Mouse (Mus musculus) intestine, postnatal 0 days (tissue): ENCODE measurements around the gene Gfral. TPM values are rescaled to one million over a fixed set of nuclear protein-coding genes. Genes with fewer than 3 reads are reported as not detected.

ENCODE experiments used
- ATAC-seq: fragments of 200-750 bp; cut with Nextera tagmentation; 2 replicates; pipeline ENCODE4 v1.8.0; 2017; ENCODE audit warnings: mild to moderate bottlenecking, moderate TSS enrichment, moderate library complexity
- H3K27ac ChIP-seq: fragments of 300-500 bp; sonication (generic); 2 replicates; pipeline ENCODE4 v1.5.1; 2014; ENCODE audit warnings: mild to moderate bottlenecking, low read depth, low read length, moderate library complexity
- H3K27me3 ChIP-seq: fragments of 300-500 bp; sonication (generic); replicated peaks from 2 replicates; pipeline ENCODE4 v1.6.1; 2014; ENCODE audit warnings: low read length, mixed read lengths; ENCODE audit not compliant: control insufficient read depth, insufficient read depth
- H3K36me3 ChIP-seq: fragments of 300-500 bp; sonication (generic); 2 replicates; pipeline ENCODE4 v1.6.1; 2014; ENCODE audit warnings: mild to moderate bottlenecking, moderate library complexity; ENCODE audit not compliant: control insufficient read depth, insufficient read depth
- H3K4me1 ChIP-seq: fragments of 300-500 bp; sonication (generic); replicated peaks from 2 replicates; pipeline ENCODE4 v1.6.1; 2014; ENCODE audit warnings: antibody characterized with exemption, low read length, mixed read lengths; ENCODE audit not compliant: control insufficient read depth, insufficient read depth
- H3K4me2 ChIP-seq: fragments of 300-500 bp; sonication (generic); replicated peaks from 2 replicates; pipeline ENCODE4 v1.6.1; 2014; ENCODE audit warnings: low read depth, mild to moderate bottlenecking, moderate library complexity
- H3K4me3 ChIP-seq: fragments of 300-500 bp; sonication (generic); 2 replicates; pipeline ENCODE4 v1.5.1; 2014; ENCODE audit warnings: low read depth, low read length
- H3K9ac ChIP-seq: fragments of 300-500 bp; sonication (generic); 2 replicates; pipeline ENCODE4 v1.6.1; 2014; ENCODE audit warnings: mild to moderate bottlenecking, low read depth, low read length
- H3K9me3 ChIP-seq: fragments of 300-500 bp; sonication (generic); 2 replicates; pipeline ENCODE4 v1.6.1; 2016; ENCODE audit warnings: mixed run types; ENCODE audit not compliant: control insufficient read depth
- CTCF ChIP-seq: sonication (generic); IDR thresholded peaks from 2 replicates; pipeline ENCODE4 v1.5.1; 2016; ENCODE audit warnings: low read depth, mild to moderate bottlenecking, control low read depth, antibody characterized with exemption, moderate library complexity
- whole genome bisulfite sequencing: fragments of 180-500 bp; shearing (Covaris S2); extraction: QIAGEN DNeasy Blood & Tissue Kit; methylation state at CpG from one replicate; pipeline ENCODE4 v1.1.7; 2014; 5-methylcytosine and 5-hydroxymethylcytosine counted together
- polyA plus RNA-seq: library from polyadenylated mRNA; unstranded; fragments of >200 nt; fragmentation: Nextera tagmentation; extraction: Ambion mirVana; gene quantifications from 2 replicates; pipeline ENCODE4 v1.2.1, GENCODE M21; 2015

The Gfral gene
- polyA plus RNA-seq, 1 experiment from 2014 or later: not detected

- Histone ChIP-seq H3K4me1 (no peaks in the 10 kb centered on the region), H3K4me2 (peak overlapping the region; percentile 58), H3K9ac (no peak overlapping the region), H3K9me3 (no peaks in the 10 kb centered on the region), H3K27me3 (no peaks in the 10 kb centered on the region), H3K36me3 (no peaks in the 10 kb centered on the region), H3K4me3 (peak overlapping the region; percentile 27), H3K27ac (no peak overlapping the region)
- 2% methylated on average over 7 of the region's 7 CpGs for WGBS
- ATAC-seq: no peak
- TF ChIP-seq CTCF: peak; percentile 82
These were observed 23.2 kb upstream of the Gfral start for GRCm38 (mm10) chr9:76236626-76237025.

- Histone ChIP-seq H3K27ac (no peak overlapping the region), H3K27me3 (no peaks in the 10 kb centered on the region), H3K4me3 (peak overlapping the region; percentile 27), H3K4me1 (no peaks in the 10 kb centered on the region), H3K4me2 (peak overlapping the region; percentile 58), H3K36me3 (no peaks in the 10 kb centered on the region), H3K9me3 (no peaks in the 10 kb centered on the region), H3K9ac (no peak overlapping the region)
- WGBS: 8% methylated on average over 14 of the region's 14 CpGs
- ATAC-seq: no peak
- no peak for TF ChIP-seq CTCF
These were observed 22.6 kb upstream of the Gfral start for GRCm38 (mm10) chr9:76235945-76236503.

GRCm38 (mm10) chr9:76234899-76235298 is 21.4 kb upstream of the Gfral start:
- no peak for TF ChIP-seq CTCF
- no peak for ATAC-seq
- no peak overlapping the region for H3K27ac ChIP-seq
- H3K4me2 ChIP-seq: no peak overlapping the region
- H3K27me3 ChIP-seq: no peaks in the 10 kb centered on the region
- no peaks in the 10 kb centered on the region for H3K36me3 ChIP-seq
- H3K4me1 ChIP-seq: no peaks in the 10 kb centered on the region
- no peaks in the 10 kb centered on the region for H3K9me3 ChIP-seq
- WGBS: 57% methylated on average over 7 of the region's 7 CpGs
- no peak overlapping the region for H3K9ac ChIP-seq
- H3K4me3 ChIP-seq: no peak overlapping the region

- no peak for TF ChIP-seq CTCF
- 50% methylated on average over 11 of the region's 11 CpGs for WGBS
- Histone ChIP-seq H3K27me3 (no peaks in the 10 kb centered on the region), H3K36me3 (no peaks in the 10 kb centered on the region), H3K4me2 (no peak overlapping the region), H3K4me3 (no peak overlapping the region), H3K9me3 (no peaks in the 10 kb centered on the region), H3K4me1 (no peaks in the 10 kb centered on the region), H3K9ac (no peak overlapping the region), H3K27ac (no peak overlapping the region)
- ATAC-seq: no peak
These were observed 16.9 kb upstream of the Gfral start for GRCm38 (mm10) chr9:76230400-76230799.

GRCm38 (mm10) chr9:76217178-76217975 is 3.9 kb upstream of the Gfral start:
- WGBS: 66% methylated on average over 4 of the region's 4 CpGs
- TF ChIP-seq CTCF: no peak

GRCm38 (mm10) chr9:76214678-76215077 is 1.2 kb upstream of the Gfral start:
- H3K36me3 ChIP-seq: no peaks in the 10 kb centered on the region
- no peak overlapping the region for H3K4me3 ChIP-seq
- H3K9ac ChIP-seq: no peak overlapping the region
- no peak overlapping the region for H3K27ac ChIP-seq
- no peaks in the 10 kb centered on the region for H3K9me3 ChIP-seq
- 70% methylated on average over 4 of the region's 4 CpGs for WGBS
- H3K4me2 ChIP-seq: no peak overlapping the region
- ATAC-seq: no peak
- TF ChIP-seq CTCF: no peak
- H3K27me3 ChIP-seq: no peaks in the 10 kb centered on the region
- no peaks in the 10 kb centered on the region for H3K4me1 ChIP-seq

More at GRCm38 (mm10) chr9:76217178-76217975, 3.9 kb upstream of the Gfral start:
- Histone ChIP-seq H3K27ac (no peak overlapping the region), H3K9me3 (no peaks in the 10 kb centered on the region), H3K4me3 (no peak overlapping the region), H3K9ac (no peak overlapping the region), H3K4me2 (no peak overlapping the region), H3K4me1 (no peaks in the 10 kb centered on the region), H3K36me3 (no peaks in the 10 kb centered on the region), H3K27me3 (no peaks in the 10 kb centered on the region)
- no peak for ATAC-seq
